Comparison of ENCODE assay signal across 13 mouse cellular contexts in genomic region chr7:89478490-89478889, GRCm38 (mm10). TPM values are rescaled to one million over a fixed set of nuclear protein-coding genes. Genes with fewer than 3 reads are reported as not detected.
DNase-seq lines count a peak whose midpoint lies in the region; ATAC-seq lines count a peak whose summit lies in the region.
"Had no signal": no experiment of that assay in that cellular context is flagged by ENCODE, and none has a peak within 500 bp of the region (broad histone marks: within the 10 kb centered on the region; RNA-seq: fewer than 3 reads in every experiment).

No protein-coding gene starts in this region.

- peaks cover 7% of the 10 kb centered on the region; the same call in 1 of the 2 replicates for H3K4me1 ChIP-seq in lung, embryonic 16.5 days (replicated peaks; ENCODE audit: control insufficient read depth, insufficient read depth, low read length)
- H3K4me1 ChIP-seq: hindbrain, embryonic 15.5 days had no signal

- H3K36me3 ChIP-seq in lung, embryonic 16.5 days (ENCODE audit: control insufficient read depth, insufficient read depth, low read length) = no peaks in the 10 kb centered on the region
- H3K36me3 ChIP-seq: hindbrain, embryonic 15.5 days had no signal

- peak; percentile 34; the same call in 1 of the 2 replicates for ATAC-seq in lung, embryonic 16.5 days (ENCODE audit: low read depth)

- no peak overlapping the region for H3K4me3 ChIP-seq in lung, embryonic 16.5 days (ENCODE audit: low read length)
- H3K4me3 ChIP-seq: hindbrain, embryonic 15.5 days had no signal

- no peak overlapping the region for H3K9ac ChIP-seq in lung, embryonic 16.5 days (ENCODE audit: low read length)
- H3K9ac ChIP-seq: hindbrain, embryonic 15.5 days had no signal

- 37% methylated on average over 2 of the region's 2 CpGs for WGBS in lung, embryonic 16.5 days

- intact Hi-C loops in heart, postnatal 14 days (cut with DNase I) = no loop called here
- intact Hi-C loops in heart, postnatal 36 days (cut with DNase I) = loop anchor here (5.0 kb wide), 1 partner anchor 429 kb away; no protein-coding TSS in a partner anchor

- H3K27me3 ChIP-seq in lung, embryonic 16.5 days (ENCODE audit: control insufficient read depth, insufficient read depth, low read depth, low read length) = no peaks in the 10 kb centered on the region
- H3K27me3 ChIP-seq: hindbrain, embryonic 15.5 days had no signal

- H3K4me2 ChIP-seq in lung, embryonic 16.5 days (ENCODE audit: low read depth, low read length) = no peak overlapping the region
- H3K4me2 ChIP-seq: hindbrain, embryonic 15.5 days had no signal

- no peaks in the 10 kb centered on the region for H3K9me3 ChIP-seq in lung, embryonic 16.5 days (ENCODE audit: control insufficient read depth, low read length)
- H3K9me3 ChIP-seq: hindbrain, embryonic 15.5 days had no signal

- H3K27ac ChIP-seq in lung, embryonic 16.5 days (ENCODE audit: low read length) = no peak overlapping the region
- H3K27ac ChIP-seq: hindbrain, embryonic 15.5 days; macrophage had no signal

- peak; percentile 44 to 46 for DNase-seq in heart, postnatal 14 days
- no peak for DNase-seq in heart, postnatal 36 days
- no peak for DNase-seq in lung, adult 18-20 months
- DNase-seq in kidney, postnatal 10 days = peak; percentile 50
- peak; percentile 32 for DNase-seq in lung, postnatal 36 days
- DNase-seq in frontal cortex, adult 2 months (ENCODE audit: extremely low spot score in 1 of 2, low spot score in 1 of 2) = no peak
- DNase-seq: adrenal gland, postnatal 10 days; gastrocnemius, postnatal 36 days; spleen, adult 18-20 months had no signal

RNA-seq across cellular contexts. Expression of gene Prss23, which starts 48.5 kb away (rescaled TPM):
- total RNA-seq in heart, postnatal 14 days (2021) = 10 to 100 TPM; 28.8 to 30.4 TPM
- 10 to 100 TPM; 26.8 to 27.2 TPM for total RNA-seq in heart, postnatal 36 days (2021)
- 44.9 and 47.8 TPM in 2 replicates for polyA plus RNA-seq in lung, embryonic 16.5 days (2015; fragmentation: Nextera tagmentation; extraction: Ambion mirVana)
- polyA plus RNA-seq in frontal cortex, adult 2 months (2012; rRNA removed) = 68.7 and 101 TPM in 2 replicates
- total RNA-seq: monocyte, adult 5-6 weeks had no signal
- polyA plus RNA-seq: macrophage had no signal

Comparison
In these comparisons a context has a peak if more than half of its experiments do, and no peak if none do; other contexts are left out.
1. DNase-seq: peak in heart, postnatal 14 days (2 of 2), kidney, postnatal 10 days (single experiment) and lung, postnatal 36 days (single experiment); none in heart, postnatal 36 days (0 of 2), lung, adult 18-20 months (0 of 2) and frontal cortex, adult 2 months (0 of 2).